Mouse (Mus musculus): ENCODE results near the gene Ccdc73. TPM values are rescaled to one million over a fixed set of nuclear protein-coding genes. Genes with fewer than 3 reads are reported as not detected.

Ccdc73 gene
- polyA plus RNA-seq, 1 experiment from 2014 or later: 6.6 TPM

DNA sequence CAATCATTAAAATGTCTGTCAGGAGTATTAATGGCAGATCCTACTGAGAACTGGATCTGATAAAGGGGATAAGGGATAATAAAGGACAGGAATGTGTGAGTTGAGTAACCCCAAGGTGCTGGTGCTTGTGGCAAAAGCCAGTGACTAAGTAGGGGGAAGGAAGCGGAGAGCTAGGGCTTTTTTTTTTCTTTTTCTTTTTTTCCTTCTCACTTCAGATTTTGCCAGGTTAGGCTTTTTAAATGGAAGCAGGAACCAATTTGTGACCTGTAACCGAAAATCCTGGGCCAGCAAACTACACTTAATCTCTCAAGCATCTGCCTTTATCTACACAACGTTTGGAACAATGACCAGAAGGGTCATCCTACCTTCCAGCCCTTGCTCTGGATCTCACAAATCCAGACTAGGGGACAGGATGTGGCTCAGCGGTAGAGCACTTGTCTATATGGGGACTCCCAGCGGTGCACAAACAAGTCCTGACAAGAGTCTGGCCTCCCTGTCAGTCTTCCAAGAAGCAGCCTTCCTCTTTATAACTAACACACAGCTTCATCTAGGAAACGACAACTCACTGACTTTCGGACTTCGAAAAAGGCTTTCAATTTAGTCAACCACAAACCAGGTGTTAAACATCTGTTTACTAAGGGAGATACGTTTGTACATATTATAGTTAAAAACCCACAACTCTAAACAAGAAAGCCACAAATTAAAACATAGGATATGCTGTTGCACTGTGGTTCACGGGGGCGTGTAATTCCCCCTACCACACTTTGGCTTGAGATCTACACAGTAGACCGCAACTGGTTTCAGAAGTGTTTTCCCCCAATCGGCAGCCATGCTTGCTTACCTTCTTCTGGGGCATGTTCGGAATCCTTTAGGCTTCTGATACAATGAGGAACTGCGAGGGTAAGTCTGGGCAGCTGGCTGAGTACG lies 19.1 kb upstream of the Ccdc73 start:
- Histone ChIP-seq H3K27me3 (ENCODE audit: control insufficient read depth, insufficient read depth, low read length) (peaks cover 10% of the 10 kb centered on the region), H3K9me3 (ENCODE audit: control insufficient read depth, low read length) (no peaks in the 10 kb centered on the region), H3K4me2 (ENCODE audit: low read depth, low read length, severe bottlenecking) (peak overlapping the region; percentile 98), H3K4me3 (ENCODE audit: low read depth, low read length) (peak overlapping the region; percentile 50), H3K9ac (ENCODE audit: low read length) (peak overlapping the region; percentile 55), H3K36me3 (ENCODE audit: control insufficient read depth, insufficient read depth, low read length) (no peaks in the 10 kb centered on the region), H3K27ac (ENCODE audit: low read depth, low read length) (no peak overlapping the region), H3K4me1 (replicated peaks; ENCODE audit: control insufficient read depth, insufficient read depth, low read length) (0 out of 2 replicates have a peak, but pooled peaks cover 3% of the 10 kb centered on the region)
- no peak for DNase-seq (ENCODE audit: low spot score)
- ATAC-seq (replicated peaks; ENCODE audit: low FRiP score): no peak
- WGBS: 30% methylated on average over 16 of the region's 16 CpGs

- ATAC-seq (replicated peaks; ENCODE audit: low FRiP score): peak; percentile 74
Measured at GRCm38 (mm10) chr2:104849276-104849990, 18.2 kb upstream of the Ccdc73 start, which contains the start of gene Prrg4. TSS of gene Prrg4 (minus strand) at chr2:104849876.

DNA sequence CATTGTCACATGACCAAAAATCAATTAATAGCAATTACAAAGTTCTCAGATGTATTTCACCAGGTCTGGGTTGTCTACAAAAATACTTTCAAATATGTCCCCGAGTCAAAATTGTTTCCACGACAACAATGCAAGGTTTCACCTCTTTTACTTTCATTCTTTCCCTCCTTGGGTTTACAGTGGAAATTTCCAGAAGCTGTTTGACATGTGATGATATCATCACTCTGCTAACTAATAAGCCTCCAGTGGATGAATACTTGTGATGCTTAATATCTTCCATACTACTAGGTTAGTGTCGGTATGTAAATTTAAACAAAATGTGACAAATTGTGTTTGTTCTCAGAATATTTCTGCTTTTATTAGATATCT lies 17.6 kb upstream of the Ccdc73 start:
- Histone ChIP-seq H3K36me3 (ENCODE audit: control insufficient read depth, insufficient read depth, low read length) (no peaks in the 10 kb centered on the region), H3K27ac (ENCODE audit: low read depth, low read length) (no peak overlapping the region), H3K27me3 (ENCODE audit: control insufficient read depth, insufficient read depth, low read length) (peaks cover 10% of the 10 kb centered on the region), H3K9ac (ENCODE audit: low read length) (no peak overlapping the region), H3K9me3 (ENCODE audit: control insufficient read depth, low read length) (no peaks in the 10 kb centered on the region), H3K4me1 (replicated peaks; ENCODE audit: control insufficient read depth, insufficient read depth, low read length) (0 out of 2 replicates have a peak, but pooled peaks cover 3% of the 10 kb centered on the region), H3K4me2 (ENCODE audit: low read depth, low read length, severe bottlenecking) (peak overlapping the region; percentile 98), H3K4me3 (ENCODE audit: low read depth, low read length) (peak overlapping the region; percentile 50)
- DNase-seq (ENCODE audit: low spot score) (no peak), ATAC-seq (replicated peaks; ENCODE audit: low FRiP score) (no peak)
- 78% methylated on average over 3 of the region's 3 CpGs for WGBS

More at GRCm38 (mm10) chr2:104849276-104849990, 18.2 kb upstream of the Ccdc73 start, which contains the start of gene Prrg4:
- Histone ChIP-seq H3K4me3 (ENCODE audit: low read depth, low read length) (peak within 1 kb of the TSS; percentile 50), H3K27ac (ENCODE audit: low read depth, low read length) (no peak within 1 kb of the TSS), H3K9me3 (ENCODE audit: control insufficient read depth, low read length) (no peaks in the 10 kb centered on the region), H3K4me2 (ENCODE audit: low read depth, low read length, severe bottlenecking) (peak within 1 kb of the TSS; percentile 98), H3K9ac (ENCODE audit: low read length) (peak within 1 kb of the TSS; percentile 55), H3K27me3 (ENCODE audit: control insufficient read depth, insufficient read depth, low read length) (peaks cover 10% of the 10 kb centered on the region), H3K36me3 (ENCODE audit: control insufficient read depth, insufficient read depth, low read length) (no peaks in the 10 kb centered on the region), H3K4me1 (replicated peaks; ENCODE audit: control insufficient read depth, insufficient read depth, low read length) (0 out of 2 replicates have a peak, but pooled peaks cover 3% of the 10 kb centered on the region)
- WGBS: under 1% methylated on average over 62 of the region's 62 CpGs
- peak; percentile 75 for DNase-seq (ENCODE audit: low spot score)

DNA sequence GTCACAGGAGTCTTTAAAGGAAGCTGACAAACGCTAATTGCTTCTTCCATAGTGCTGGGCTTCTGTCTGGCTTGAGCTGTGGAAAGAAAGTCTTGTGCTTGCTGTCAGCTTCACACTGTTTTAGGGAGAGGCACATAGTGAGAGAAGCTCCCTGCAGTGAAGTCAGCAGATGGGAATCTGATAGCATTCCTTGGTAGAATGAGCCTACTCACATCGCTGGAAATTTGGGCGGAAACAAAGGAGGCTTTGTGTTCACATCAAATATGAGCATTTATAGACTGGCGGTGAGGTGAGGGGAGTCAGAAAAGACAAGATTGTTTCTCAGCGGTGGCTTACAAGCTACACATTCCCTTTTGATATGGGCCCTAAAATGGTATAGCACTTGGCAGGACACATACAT lies 15.9 kb upstream of the Ccdc73 start:
- Histone ChIP-seq H3K27ac (ENCODE audit: low read depth, low read length) (no peak overlapping the region), H3K4me1 (replicated peaks; ENCODE audit: control insufficient read depth, insufficient read depth, low read length) (0 out of 2 replicates have a peak, but pooled peaks cover 3% of the 10 kb centered on the region), H3K9me3 (ENCODE audit: control insufficient read depth, low read length) (no peaks in the 10 kb centered on the region), H3K4me2 (ENCODE audit: low read depth, low read length, severe bottlenecking) (no peak overlapping the region), H3K27me3 (ENCODE audit: control insufficient read depth, insufficient read depth, low read length) (peaks cover 10% of the 10 kb centered on the region), H3K9ac (ENCODE audit: low read length) (no peak overlapping the region), H3K4me3 (ENCODE audit: low read depth, low read length) (no peak overlapping the region), H3K36me3 (ENCODE audit: control insufficient read depth, insufficient read depth, low read length) (no peaks in the 10 kb centered on the region)
- ATAC-seq (replicated peaks; ENCODE audit: low FRiP score): no peak
- 26% methylated on average over 5 of the region's 5 CpGs for WGBS
- no peak for DNase-seq (ENCODE audit: low spot score)

DNA sequence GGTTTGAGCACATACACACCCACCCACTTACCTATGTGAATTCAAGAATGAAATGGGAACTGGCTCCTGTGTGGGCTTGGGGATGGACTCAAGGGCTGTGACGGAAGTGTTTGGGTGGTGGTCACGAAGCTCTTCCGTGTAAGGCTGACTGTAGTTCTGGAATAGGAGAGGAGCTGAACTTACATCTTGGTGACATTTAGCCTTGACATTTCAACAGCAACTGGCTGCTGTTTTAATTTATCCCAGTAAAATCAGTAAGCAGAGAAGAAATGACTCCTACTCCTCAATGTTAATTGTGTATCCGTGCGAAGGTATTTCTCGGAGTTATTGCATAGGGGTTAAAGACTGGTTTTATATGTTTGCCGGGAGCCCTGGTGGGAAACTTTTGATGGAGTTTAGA lies 15.1 kb upstream of the Ccdc73 start:
- no peak for ATAC-seq (replicated peaks; ENCODE audit: low FRiP score)
- DNase-seq (ENCODE audit: low spot score): no peak
- Histone ChIP-seq H3K9ac (ENCODE audit: low read length) (no peak overlapping the region), H3K27me3 (ENCODE audit: control insufficient read depth, insufficient read depth, low read length) (peaks cover 10% of the 10 kb centered on the region), H3K27ac (ENCODE audit: low read depth, low read length) (no peak overlapping the region), H3K4me3 (ENCODE audit: low read depth, low read length) (no peak overlapping the region), H3K4me2 (ENCODE audit: low read depth, low read length, severe bottlenecking) (no peak overlapping the region), H3K4me1 (replicated peaks; ENCODE audit: control insufficient read depth, insufficient read depth, low read length) (0 out of 2 replicates have a peak, but pooled peaks cover 3% of the 10 kb centered on the region), H3K36me3 (ENCODE audit: control insufficient read depth, insufficient read depth, low read length) (no peaks in the 10 kb centered on the region), H3K9me3 (ENCODE audit: control insufficient read depth, low read length) (no peaks in the 10 kb centered on the region)
- WGBS: 88% methylated on average over 7 of the region's 7 CpGs

GRCm38 (mm10) chr2:104854836-104855235 lies 12.8 kb upstream of the Ccdc73 start:
- ATAC-seq (replicated peaks; ENCODE audit: low FRiP score) (no peak), DNase-seq (ENCODE audit: low spot score) (no peak)
- H3K9ac ChIP-seq (ENCODE audit: low read length): no peak overlapping the region
- 68% methylated on average over 1 of the region's 1 CpGs for WGBS
- peaks cover 2% of the 10 kb centered on the region; the same call in 1 of the 2 replicates for H3K27me3 ChIP-seq (ENCODE audit: control insufficient read depth, insufficient read depth, low read length)
- no peaks in the 10 kb centered on the region for H3K36me3 ChIP-seq (ENCODE audit: control insufficient read depth, insufficient read depth, low read length)
- no peaks in the 10 kb centered on the region for H3K9me3 ChIP-seq (ENCODE audit: control insufficient read depth, low read length)
- H3K4me1 ChIP-seq (replicated peaks; ENCODE audit: control insufficient read depth, insufficient read depth, low read length): no peaks in the 10 kb centered on the region
- no peak overlapping the region for H3K4me2 ChIP-seq (ENCODE audit: low read depth, low read length, severe bottlenecking)
- no peak overlapping the region for H3K4me3 ChIP-seq (ENCODE audit: low read depth, low read length)
- no peak overlapping the region for H3K27ac ChIP-seq (ENCODE audit: low read depth, low read length)

GRCm38 (mm10) chr2:104855732-104856131 lies 11.9 kb upstream of the Ccdc73 start:
- H3K4me1 ChIP-seq (replicated peaks; ENCODE audit: control insufficient read depth, insufficient read depth, low read length): no peaks in the 10 kb centered on the region
- H3K4me2 ChIP-seq (ENCODE audit: low read depth, low read length, severe bottlenecking): no peak overlapping the region
- no peaks in the 10 kb centered on the region for H3K9me3 ChIP-seq (ENCODE audit: control insufficient read depth, low read length)
- DNase-seq (ENCODE audit: low spot score) (no peak), ATAC-seq (replicated peaks; ENCODE audit: low FRiP score) (no peak)
- peaks cover 2% of the 10 kb centered on the region; the same call in 1 of the 2 replicates for H3K27me3 ChIP-seq (ENCODE audit: control insufficient read depth, insufficient read depth, low read length)
- WGBS: 21% methylated on average over 3 of the region's 3 CpGs
- no peak overlapping the region for H3K27ac ChIP-seq (ENCODE audit: low read depth, low read length)
- H3K4me3 ChIP-seq (ENCODE audit: low read depth, low read length): no peak overlapping the region
- H3K36me3 ChIP-seq (ENCODE audit: control insufficient read depth, insufficient read depth, low read length): no peaks in the 10 kb centered on the region
- H3K9ac ChIP-seq (ENCODE audit: low read length): no peak overlapping the region

DNA sequence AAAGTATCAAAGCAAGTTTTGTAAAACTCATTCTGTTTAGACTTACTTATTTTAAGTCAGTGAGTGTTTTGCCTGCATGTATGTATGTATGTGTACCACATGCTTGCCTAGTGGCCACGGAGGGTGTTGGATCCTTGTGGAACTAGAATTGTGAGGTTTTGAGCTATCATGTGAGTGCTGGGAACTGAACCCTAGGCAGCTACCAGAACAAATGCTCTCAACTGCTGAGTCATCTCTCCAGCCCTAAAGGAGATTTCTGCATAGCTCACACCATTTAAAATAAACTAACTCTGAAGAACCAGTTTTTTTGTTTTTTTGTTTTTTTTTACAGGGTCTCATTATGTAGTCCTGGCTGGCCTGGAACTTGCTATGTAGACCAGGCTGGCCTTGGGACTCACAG lies 11.4 kb upstream of the Ccdc73 start:
- WGBS: 50% methylated on average over 1 of the region's 1 CpGs
- Histone ChIP-seq H3K9ac (ENCODE audit: low read length) (no peak overlapping the region), H3K27ac (ENCODE audit: low read depth, low read length) (no peak overlapping the region), H3K36me3 (ENCODE audit: control insufficient read depth, insufficient read depth, low read length) (no peaks in the 10 kb centered on the region), H3K9me3 (ENCODE audit: control insufficient read depth, low read length) (no peaks in the 10 kb centered on the region), H3K4me1 (replicated peaks; ENCODE audit: control insufficient read depth, insufficient read depth, low read length) (no peaks in the 10 kb centered on the region), H3K4me3 (ENCODE audit: low read depth, low read length) (no peak overlapping the region), H3K27me3 (ENCODE audit: control insufficient read depth, insufficient read depth, low read length) (no peaks in the 10 kb centered on the region), H3K4me2 (ENCODE audit: low read depth, low read length, severe bottlenecking) (no peak overlapping the region)
- DNase-seq (ENCODE audit: low spot score) (no peak), ATAC-seq (replicated peaks; ENCODE audit: low FRiP score) (no peak)

Measured in forebrain, embryonic 11.5 days (tissue).